Comparison of ENCODE assay signal across 33 mouse cellular contexts in the genomic region with DNA sequence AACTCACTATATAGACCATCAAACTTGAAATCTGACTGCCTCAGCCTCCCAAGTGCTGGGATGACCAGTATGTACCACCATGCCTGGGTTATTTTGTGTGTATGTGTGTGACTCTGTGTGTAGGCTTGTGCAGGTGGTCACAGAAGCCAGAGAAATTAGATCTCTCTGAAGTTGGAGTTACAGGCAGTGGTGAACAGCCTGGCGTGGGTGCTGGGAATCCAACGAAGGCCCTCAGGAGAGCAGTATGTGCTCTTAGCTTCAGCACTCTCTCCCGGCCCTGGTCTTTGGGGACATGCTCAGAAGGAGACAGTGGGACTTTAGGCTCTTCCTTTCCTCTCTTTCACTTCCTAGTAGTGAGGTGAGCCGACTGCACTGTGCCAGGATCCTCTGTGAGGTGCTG. TPM values are rescaled to one million over a fixed set of nuclear protein-coding genes. Genes with fewer than 3 reads are reported as not detected.
"Had no signal": no experiment of that assay in that cellular context is flagged by ENCODE, and none has a peak within 500 bp of the region (broad histone marks: within the 10 kb centered on the region; RNA-seq: fewer than 3 reads in every experiment).

No protein-coding gene starts in this region.

- H3K27me3 ChIP-seq: embryonic facial prominence, embryonic 12.5 days; embryonic facial prominence, embryonic 13.5 days; embryonic facial prominence, embryonic 15.5 days; forebrain, embryonic 12.5 days; forebrain, embryonic 13.5 days; forebrain, embryonic 15.5 days had no signal

- ATAC-seq: forebrain, embryonic 13.5 days; forebrain, embryonic 14.5 days; forebrain, embryonic 15.5 days; forebrain, embryonic 16.5 days; forebrain, postnatal 0 days had no signal

- H3K9me3 ChIP-seq: embryonic facial prominence, embryonic 13.5 days; embryonic facial prominence, embryonic 15.5 days; forebrain, embryonic 13.5 days; forebrain, embryonic 15.5 days had no signal

- DNase-seq: cerebellum, adult 2 months; cerebellum, adult 8-10 months; cerebellum, adult 9-10 months; cerebellum, adult 9-11 months; cerebellum, postnatal 10 days; cerebellum, postnatal 14 days; cerebellum, postnatal 25 days; cerebellum, postnatal 36 days; embryo, embryonic 11 days; forebrain, postnatal 0 days; gastrocnemius, adult 2 months; gastrocnemius, postnatal 10 days; gastrocnemius, postnatal 14 days; gastrocnemius, postnatal 25 days; gastrocnemius, postnatal 36 days; heart, adult 2 months had no signal

- H3K4me3 ChIP-seq: embryonic facial prominence, embryonic 10.5 days; embryonic facial prominence, embryonic 12.5 days; embryonic facial prominence, embryonic 13.5 days; embryonic facial prominence, embryonic 15.5 days; erythroblast, embryonic 14.5 days; forebrain, embryonic 10.5 days; forebrain, embryonic 12.5 days; forebrain, embryonic 13.5 days; forebrain, embryonic 15.5 days; gastrocnemius, adult 2 months; heart, adult 2 months had no signal

- H3K27ac ChIP-seq: embryonic facial prominence, embryonic 10.5 days; embryonic facial prominence, embryonic 12.5 days; embryonic facial prominence, embryonic 13.5 days; embryonic facial prominence, embryonic 15.5 days; forebrain, embryonic 10.5 days; forebrain, embryonic 12.5 days; forebrain, embryonic 13.5 days; forebrain, embryonic 15.5 days; gastrocnemius, adult 2 months; heart, adult 2 months had no signal

- H3K36me3 ChIP-seq: embryonic facial prominence, embryonic 10.5 days; embryonic facial prominence, embryonic 12.5 days; embryonic facial prominence, embryonic 13.5 days; embryonic facial prominence, embryonic 15.5 days; forebrain, embryonic 10.5 days; forebrain, embryonic 12.5 days; forebrain, embryonic 15.5 days had no signal

- H3K4me1 ChIP-seq: embryonic facial prominence, embryonic 10.5 days; embryonic facial prominence, embryonic 12.5 days; embryonic facial prominence, embryonic 13.5 days; embryonic facial prominence, embryonic 15.5 days; forebrain, embryonic 12.5 days; forebrain, embryonic 13.5 days; forebrain, embryonic 15.5 days had no signal

RNA-seq across cellular contexts. Expression of a gene that starts 15.6 kb away (rescaled TPM):
- total RNA-seq: common myeloid progenitor, adult 5-6 weeks; gastrocnemius, adult 18-20 months; gastrocnemius, adult 2 months; gastrocnemius, adult 8-10 months; gastrocnemius, postnatal 14 days; gastrocnemius, postnatal 36 days; gastrocnemius, postnatal 4 days; granulocyte monocyte progenitor cell, adult 5-6 weeks had no signal
- polyA plus RNA-seq: erythroblast, embryonic 14.5 days; frontal cortex, adult 2 months; heart, adult 2 months had no signal

RNA-seq across cellular contexts. Expression of a gene that starts 36.8 kb away (rescaled TPM):
- polyA plus RNA-seq: forebrain, embryonic 16.5 days had no signal
